Mouse (Mus musculus) embryonic fibroblast, embryonic 13.5 days (primary cell): ENCODE measurements at regions not wholly inside any gene's neighbourhood (a gene's known extent, or its start where the extent isn't known, plus 50 kb on each side); places are given as distances from the start of the nearest gene placed in this dataset.

ENCODE experiments used
- CTCF ChIP-seq: IDR thresholded peaks from 2 replicates; pipeline ENCODE4 v1.5.1; 2011; ENCODE audit warnings: mild to moderate bottlenecking, control low read depth, low read length, moderate library complexity, borderline replicate concordance; ENCODE audit not compliant: insufficient read depth
- POLR2A ChIP-seq: IDR thresholded peaks from 2 replicates; pipeline ENCODE4 v1.6.1; 2011; ENCODE audit warnings: low read depth, mild to moderate bottlenecking, control low read depth, low read length, moderate library complexity

GRCm38 (mm10) chr12:118466837-118467236, 165.6 kb upstream of the Sp4 start:
- TF ChIP-seq POLR2A (no peak), CTCF (no peak)
